Mouse (Mus musculus): ENCODE measurements around the gene Ncapg2. TPM values are rescaled to one million over a fixed set of nuclear protein-coding genes. Genes with fewer than 3 reads are reported as not detected.

The Ncapg2 gene
- total RNA-seq, 2 experiments from 2014 or later, result 5.6 to 5.7 TPM

GRCm38 (mm10) chr12:116435232-116435631 is 30.0 kb downstream of the Ncapg2 start:
- intact Hi-C loops (cut with DNase I), result no loop called here
- no peak for DNase-seq (ENCODE audit: low spot score in 2 of 2)

DNA sequence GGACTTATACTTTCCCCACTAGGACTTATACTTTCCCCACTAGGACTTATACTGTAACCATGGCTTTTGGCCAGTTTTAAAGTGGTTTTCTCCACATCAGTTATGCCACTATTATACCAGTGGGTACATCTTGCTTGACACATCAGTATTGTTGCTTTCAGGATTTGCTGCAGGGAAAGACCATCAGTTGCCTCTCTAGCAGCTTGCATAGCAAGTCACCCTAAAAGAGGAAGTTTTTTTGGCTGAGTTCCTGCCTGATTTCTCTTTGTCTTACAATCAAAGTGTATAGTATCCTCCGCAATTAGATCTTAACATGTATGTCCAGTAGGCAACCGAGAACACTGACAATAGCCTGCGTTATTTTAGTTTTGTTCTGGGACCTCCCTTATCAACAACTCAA is 30.9 kb downstream of the Ncapg2 start:
- intact Hi-C loops (cut with DNase I), result no loop called here

GRCm38 (mm10) chr12:116438591-116438990 is 33.4 kb downstream of the Ncapg2 start:
- intact Hi-C loops (cut with DNase I), result no loop called here
- no peak for DNase-seq (ENCODE audit: low spot score in 2 of 2)

More for the DNA sequence above, 30.9 kb downstream of the Ncapg2 start:
- DNase-seq (ENCODE audit: low spot score in 2 of 2), result no peak

GRCm38 (mm10) chr12:116442184-116442583 is 37.0 kb downstream of the Ncapg2 start:
- intact Hi-C loops (cut with DNase I), result no loop called here
- no peak for DNase-seq (ENCODE audit: low spot score in 2 of 2)

- intact Hi-C loops (cut with DNase I), result no loop called here
- DNase-seq (ENCODE audit: low spot score in 2 of 2), result no peak
Measured at GRCm38 (mm10) chr12:116449536-116449935, 44.3 kb downstream of the Ncapg2 start.

- intact Hi-C loops (cut with DNase I), result no loop called here
- DNase-seq (ENCODE audit: low spot score in 2 of 2), result no peak
Measured at GRCm38 (mm10) chr12:116460379-116461065, 55.3 kb downstream of the Ncapg2 start.

- DNase-seq (ENCODE audit: low spot score in 2 of 2), result no peak
- intact Hi-C loops (cut with DNase I), result no loop called here
Measured at GRCm38 (mm10) chr12:116467030-116467429, 61.8 kb downstream of the Ncapg2 start.

GRCm38 (mm10) chr12:116468348-116468747 is 63.1 kb downstream of the Ncapg2 start:
- DNase-seq (ENCODE audit: low spot score in 2 of 2), result peak in 1 of 2 experiments; percentile 73
- intact Hi-C loops (cut with DNase I), result no loop called here

GRCm38 (mm10) chr12:116469096-116469495 is 63.9 kb downstream of the Ncapg2 start:
- intact Hi-C loops (cut with DNase I), result no loop called here
- DNase-seq (ENCODE audit: low spot score in 2 of 2), result no peak

- DNase-seq (ENCODE audit: low spot score in 2 of 2), result no peak
- intact Hi-C loops (cut with DNase I), result no loop called here
Measured at GRCm38 (mm10) chr12:116473264-116473663, 68.1 kb downstream of the Ncapg2 start.

- DNase-seq (ENCODE audit: low spot score in 2 of 2), result no peak
- intact Hi-C loops (cut with DNase I), result no loop called here
Measured at GRCm38 (mm10) chr12:116473761-116474160, 68.6 kb downstream of the Ncapg2 start.

GRCm38 (mm10) chr12:116474676-116475075 is 69.5 kb downstream of the Ncapg2 start:
- no peak for DNase-seq (ENCODE audit: low spot score in 2 of 2)
- intact Hi-C loops (cut with DNase I), result no loop called here

GRCm38 (mm10) chr12:116478771-116479170 is 73.6 kb downstream of the Ncapg2 start:
- no peak for DNase-seq (ENCODE audit: low spot score in 2 of 2)
- intact Hi-C loops (cut with DNase I), result no loop called here

DNA sequence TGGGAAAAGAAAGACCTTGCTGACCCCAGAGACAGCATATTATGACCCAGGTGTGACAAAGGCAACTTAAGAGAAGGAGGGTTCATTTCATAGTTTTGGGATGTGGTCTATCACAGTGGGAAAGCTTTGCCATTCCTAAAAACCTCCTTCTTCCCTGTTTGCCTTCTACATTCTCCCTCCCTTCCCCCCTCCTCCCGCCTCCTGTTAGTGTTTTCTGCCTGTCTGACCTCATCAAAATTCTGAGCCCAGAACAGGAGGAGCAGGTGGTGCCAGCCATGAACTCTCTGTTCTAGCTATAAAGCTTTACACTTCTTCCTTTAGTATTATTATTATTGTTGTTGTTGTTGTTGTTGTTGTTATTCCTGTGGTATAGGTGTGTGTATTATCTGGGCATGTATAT is 76.7 kb downstream of the Ncapg2 start:
- intact Hi-C loops (cut with DNase I), result no loop called here
- DNase-seq (ENCODE audit: low spot score in 2 of 2), result no peak

- no peak for DNase-seq (ENCODE audit: low spot score in 2 of 2)
- intact Hi-C loops (cut with DNase I), result no loop called here
Measured at GRCm38 (mm10) chr12:116483581-116483980, 78.4 kb downstream of the Ncapg2 start.

DNA sequence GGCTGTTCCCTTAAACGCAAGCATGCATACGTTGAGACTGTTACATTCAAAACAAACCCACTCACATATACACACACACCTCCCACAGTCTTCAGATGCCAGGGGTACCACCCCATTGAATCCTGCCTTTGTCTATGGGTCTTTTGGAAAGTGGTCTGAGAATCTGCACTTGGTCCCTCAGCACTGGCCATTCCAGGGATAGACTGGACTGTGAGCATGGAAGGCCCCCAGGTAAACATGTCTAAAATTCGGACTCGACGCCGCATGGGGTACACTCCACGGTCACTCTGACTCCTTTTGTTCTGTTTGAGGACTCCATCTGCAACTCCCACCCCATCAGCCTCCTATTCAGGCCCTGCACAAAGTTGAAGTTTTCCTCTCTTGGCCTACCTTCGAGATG is 79.8 kb downstream of the Ncapg2 start:
- no peak for DNase-seq (ENCODE audit: low spot score in 2 of 2)
- intact Hi-C loops (cut with DNase I), result loop anchor here (5.0 kb wide), 1 partner anchor 112 kb away; no protein-coding TSS in a partner anchor

DNA sequence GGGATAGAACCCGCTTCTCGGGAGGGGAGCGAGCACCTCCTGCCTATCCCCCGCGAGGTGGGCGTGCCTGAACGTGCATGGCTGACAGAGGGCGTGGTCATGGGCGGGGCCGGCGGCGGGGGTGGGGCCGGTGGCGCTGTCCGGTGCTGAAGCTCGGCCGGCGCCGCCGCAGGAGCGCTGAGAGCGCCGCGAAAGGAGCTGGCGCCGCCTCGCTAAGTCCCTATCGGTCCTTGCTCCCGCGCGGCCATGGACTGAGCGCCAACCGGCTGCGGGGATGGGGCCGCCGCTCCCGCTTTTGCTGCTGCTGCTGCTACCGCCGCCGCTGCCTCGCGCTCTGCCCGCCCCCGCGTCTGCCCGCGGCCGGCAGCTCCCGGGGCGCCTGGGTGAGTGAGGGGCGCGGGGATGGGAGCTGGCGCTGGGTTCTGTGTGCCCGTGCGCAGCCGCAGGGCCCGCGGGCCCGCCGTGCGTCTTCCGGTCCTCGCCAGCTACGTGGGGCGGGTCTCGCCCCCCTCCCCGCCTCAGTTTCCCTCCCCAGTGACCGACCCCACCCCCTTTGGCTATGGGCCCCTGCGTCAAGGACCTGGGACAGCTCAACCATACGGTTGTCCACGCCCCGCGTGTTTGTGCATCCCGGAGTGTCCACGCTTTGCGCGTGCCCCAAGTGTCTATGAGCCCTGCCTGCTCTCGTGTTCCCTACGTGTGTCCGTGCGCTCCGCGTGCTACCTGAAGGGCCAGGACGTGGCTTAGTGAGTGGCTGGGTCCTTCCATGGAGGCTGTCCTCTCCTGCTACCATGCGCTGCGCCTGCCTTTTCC is 80.6 kb downstream of the Ncapg2 start, which contains the start of gene Ptprn2:
Gene Ptprn2 (plus strand): TSS at position 130 of the 813 bp plus-strand sequence.
- peak; percentile 74 to 77 for DNase-seq (ENCODE audit: low spot score in 2 of 2)
- intact Hi-C loops (cut with DNase I), result loop anchor here (5.0 kb wide), 1 partner anchor 112 kb away; no protein-coding TSS in a partner anchor

DNA sequence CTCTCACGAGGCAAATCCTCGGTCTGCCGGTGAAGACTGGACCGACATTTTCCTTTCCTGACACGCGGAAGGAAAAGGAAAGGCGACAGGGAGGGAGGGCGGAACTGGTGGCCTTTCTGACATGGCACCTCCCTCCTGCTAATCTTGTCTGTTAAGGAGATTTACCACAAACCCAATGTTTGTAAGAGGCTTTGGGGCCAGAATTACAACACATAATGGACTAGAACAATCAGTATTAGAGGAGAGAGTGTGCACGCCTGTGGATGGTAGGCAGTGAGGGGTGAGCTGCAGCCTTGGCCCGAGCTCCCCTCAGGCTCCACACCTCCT is 81.2 kb downstream of the Ncapg2 start:
- intact Hi-C loops (cut with DNase I), result loop anchor here (5.0 kb wide), 1 partner anchor 111 kb away; no protein-coding TSS in a partner anchor

DNA sequence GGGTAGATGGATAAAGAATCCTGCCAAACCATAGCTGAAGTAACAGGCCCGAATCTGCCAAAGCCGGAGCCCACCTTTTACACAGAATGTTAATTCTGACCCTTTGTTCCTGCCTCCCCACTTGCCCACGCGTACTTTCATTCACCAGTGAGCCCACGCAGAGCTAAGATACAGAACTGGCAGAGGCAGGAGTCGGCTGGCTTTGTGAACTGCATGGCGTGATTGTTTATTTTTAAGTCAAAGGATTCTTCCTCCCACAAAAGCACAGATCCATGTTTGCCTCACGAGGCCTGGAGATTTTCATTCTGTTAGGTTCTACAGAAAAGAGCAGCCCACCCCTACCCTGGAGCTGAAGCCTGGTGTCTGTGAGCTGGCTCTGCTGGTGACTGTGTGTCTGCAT is 83.6 kb downstream of the Ncapg2 start:
- peak; percentile 64 to 83 for DNase-seq (ENCODE audit: low spot score in 2 of 2)
- intact Hi-C loops (cut with DNase I), result loop anchor here (2.0 to 5.0 kb wide), 2 partner anchors 108 to 130 kb away; no protein-coding TSS in a partner anchor

More for the DNA sequence above, 81.2 kb downstream of the Ncapg2 start:
- no peak for DNase-seq (ENCODE audit: low spot score in 2 of 2)

DNA sequence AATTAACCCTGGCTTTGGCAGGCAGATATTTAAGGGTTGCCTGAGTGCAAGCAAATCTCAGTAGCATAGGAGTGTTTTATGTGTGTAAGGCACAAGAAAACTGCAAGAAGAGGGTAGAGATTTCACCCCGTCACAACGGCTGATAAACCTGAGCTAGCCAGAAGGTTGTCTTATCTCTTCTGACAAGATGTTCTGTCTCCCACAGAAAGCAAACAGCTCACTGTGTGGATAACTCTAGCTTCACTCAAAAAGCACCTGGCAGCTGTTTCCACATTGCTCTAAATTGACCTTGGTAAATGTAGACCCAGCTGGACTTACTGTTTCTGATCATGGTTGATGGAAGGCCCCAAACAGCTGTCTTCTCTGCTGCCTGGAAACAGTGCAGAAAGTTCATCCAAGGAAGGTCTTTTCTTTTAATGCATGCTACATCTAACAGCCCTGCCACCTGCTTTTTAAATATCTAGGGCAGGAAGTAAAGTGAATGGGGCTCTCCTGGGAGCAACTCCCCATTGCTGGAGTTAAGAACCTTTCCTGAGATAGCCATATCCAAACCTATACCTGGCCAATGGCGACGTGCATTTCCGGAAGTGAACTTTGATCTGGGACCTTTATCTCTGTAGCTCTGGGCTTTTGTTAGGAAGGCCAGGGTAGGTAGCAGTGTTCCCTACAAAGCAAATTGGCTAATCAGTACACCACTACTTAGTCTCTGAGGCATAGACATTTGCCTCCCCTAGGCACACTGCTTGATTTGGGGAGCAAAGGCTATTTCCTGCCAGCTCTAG is 85.6 kb downstream of the Ncapg2 start:
- intact Hi-C loops (cut with DNase I), result no loop called here
- DNase-seq (ENCODE audit: low spot score in 2 of 2), result no peak
